Comparison of ENCODE assay signal across 16 mouse cellular contexts in genomic region chr2:163617874-163618273, GRCm38 (mm10).
"Had no signal": no experiment of that assay in that cellular context is flagged by ENCODE, and none has a peak within 500 bp of the region (broad histone marks: within the 10 kb centered on the region; RNA-seq: fewer than 3 reads in every experiment).

No protein-coding gene starts in this region.

- H3K4me2 ChIP-seq: lung, embryonic 14.5 days; midbrain, embryonic 11.5 days; midbrain, embryonic 13.5 days; midbrain, embryonic 15.5 days; neural tube, embryonic 12.5 days; stomach, embryonic 15.5 days had no signal

- H3K9ac ChIP-seq: lung, embryonic 14.5 days; midbrain, embryonic 13.5 days; midbrain, embryonic 15.5 days; neural tube, embryonic 12.5 days; stomach, embryonic 15.5 days had no signal

- H3K9me3 ChIP-seq: megakaryocyte, embryonic 14.5 days; midbrain, embryonic 13.5 days; midbrain, embryonic 15.5 days; neural tube, embryonic 12.5 days; stomach, embryonic 15.5 days had no signal

- H3K4me1 ChIP-seq: midbrain, embryonic 13.5 days; midbrain, embryonic 15.5 days; neural tube, embryonic 12.5 days; stomach, embryonic 15.5 days had no signal

- H3K4me3 ChIP-seq: megakaryocyte, embryonic 14.5 days; midbrain, embryonic 13.5 days; midbrain, embryonic 15.5 days; neural tube, embryonic 12.5 days; stomach, embryonic 15.5 days had no signal

- ATAC-seq: midbrain, embryonic 13.5 days; midbrain, embryonic 15.5 days had no signal

- DNase-seq: lung, adult 18-20 months; lung, embryonic 14.5 days; lung, postnatal 14 days; lung, postnatal 36 days; right cerebral cortex, postnatal 14 days; thymus, adult 2 months; thymus, postnatal 25 days; thymus, postnatal 4 days had no signal

- H3K27ac ChIP-seq: macrophage; midbrain, embryonic 13.5 days; midbrain, embryonic 15.5 days; neural tube, embryonic 12.5 days; stomach, embryonic 15.5 days; stomach, postnatal 0 days had no signal

- H3K27me3 ChIP-seq: megakaryocyte, embryonic 14.5 days; midbrain, embryonic 13.5 days; midbrain, embryonic 15.5 days; neural tube, embryonic 12.5 days; stomach, embryonic 15.5 days had no signal
